Mouse (Mus musculus) lung, embryonic 14.5 days (tissue): Measurements from ENCODE around the gene Birc2. TPM values are rescaled to one million over a fixed set of nuclear protein-coding genes. Genes with fewer than 3 reads are reported as not detected.
A peak's percentile ranks its signal among the peaks of the same experiment; 100 is the strongest.

Source experiments
- ATAC-seq: fragments of 200-750 bp; cut with Nextera tagmentation; 2 replicates; pipeline ENCODE4 v1.8.0; 2017; ENCODE audit warnings: mild to moderate bottlenecking, moderate TSS enrichment, moderate library complexity; ENCODE audit not compliant: insufficient read depth
- DNase-seq: peaks from one replicate; pipeline ENCODE4 v3.0.0-alpha.2; 2015
- H3K27ac ChIP-seq: fragments of 300-500 bp; sonication (generic); 2 replicates; pipeline ENCODE4 v1.5.1; 2014; ENCODE audit warnings: low read depth, mild to moderate bottlenecking, moderate library complexity
- H3K27me3 ChIP-seq: fragments of 300-500 bp; sonication (generic); 2 replicates; pipeline ENCODE4 v1.6.1; 2014; ENCODE audit warnings: low read length, control low read depth; ENCODE audit not compliant: insufficient read depth
- H3K36me3 ChIP-seq: fragments of 300-500 bp; sonication (generic); 2 replicates; pipeline ENCODE4 v1.6.1; 2014; ENCODE audit warnings: control low read depth; ENCODE audit not compliant: insufficient read depth
- H3K4me1 ChIP-seq: fragments of 300-500 bp; sonication (generic); 2 replicates; pipeline ENCODE4 v1.6.1; 2014; ENCODE audit warnings: antibody characterized with exemption, control low read depth; ENCODE audit not compliant: insufficient read depth
- H3K4me2 ChIP-seq: fragments of 300-500 bp; sonication (generic); 2 replicates; pipeline ENCODE4 v1.6.1; 2014; ENCODE audit warnings: mild to moderate bottlenecking
- H3K4me3 ChIP-seq: fragments of 300-500 bp; sonication (generic); 2 replicates; pipeline ENCODE4 v1.5.1; 2014; ENCODE audit warnings: low read depth, low read length
- H3K9ac ChIP-seq: fragments of 300-500 bp; sonication (generic); 2 replicates; pipeline ENCODE4 v1.6.1; 2014
- H3K9me3 ChIP-seq: fragments of 300-500 bp; sonication (generic); 2 replicates; pipeline ENCODE4 v1.6.1; 2016; ENCODE audit warnings: low read depth, low read length, control low read depth
- CTCF ChIP-seq: IDR thresholded peaks from 2 replicates; pipeline ENCODE4 v1.5.1; 2016; ENCODE audit warnings: antibody characterized with exemption, low read depth
- WGBS: fragments of 180-500 bp; shearing (Covaris S2); extraction: QIAGEN DNeasy Blood & Tissue Kit; methylation state at CpG from one replicate; pipeline ENCODE4 v1.1.7; 2014; 5-methylcytosine and 5-hydroxymethylcytosine counted together
- microRNA-seq: library from miRNA; unstranded; fragments of <30 nt; microRNA quantifications from one replicate; pipeline ENCODE4, GENCODE M21; 2016; ENCODE audit warnings: borderline number of aligned reads
- polyA plus RNA-seq: library from polyadenylated mRNA; unstranded; fragments of >200 nt; fragmentation: Nextera tagmentation; extraction: Ambion mirVana; gene quantifications from 2 replicates; pipeline ENCODE4 v1.2.1, GENCODE M21; 2014

Birc2 gene
- polyA plus RNA-seq, 1 experiment from 2014 or later = 36.2 TPM

- DNase-seq = no peak
- WGBS = 69% methylated on average over 4 of the region's 4 CpGs
- no peak overlapping the region for H3K4me2 ChIP-seq
- peaks cover 41% of the 10 kb centered on the region for H3K36me3 ChIP-seq
- H3K9ac ChIP-seq = no peak overlapping the region
- no peaks in the 10 kb centered on the region for H3K9me3 ChIP-seq
- no peak overlapping the region for H3K4me3 ChIP-seq
- H3K4me1 ChIP-seq = 0 out of 2 replicates have a peak, but pooled peaks cover 6% of the 10 kb centered on the region
- no peak overlapping the region for H3K27ac ChIP-seq
- no peaks in the 10 kb centered on the region for H3K27me3 ChIP-seq
- TF ChIP-seq CTCF = no peak
- ATAC-seq = no peak
Observed at GRCm38 (mm10) chr9:7769081-7769480, 67.8 kb downstream of the Birc2 start.

Small RNAs within 50 kb of the gene (microRNA-seq; reads per million reads assigned to microRNA genes)
- gene Mir5618 = 6.2 reads per million, percentile 19 among the genes with 10 or more reads in this experiment

Other genes starting within 250 kb of the Birc2 start
- gene Mmp20, start 208.8 kb downstream of the Birc2 start, polyA plus RNA-seq = not detected in 2 replicates
- gene Mmp7, start 145.0 kb downstream of the Birc2 start, polyA plus RNA-seq = 0.17 and 0.23 TPM in 2 replicates
- gene Tmem123, start 73.0 kb downstream of the Birc2 start, polyA plus RNA-seq = 145 and 156 TPM in 2 replicates
- gene Birc3, start 36.1 kb upstream of the Birc2 start, polyA plus RNA-seq = 5.6 and 7.9 TPM in 2 replicates
- 37.7 and 42.0 TPM in 2 replicates for gene Yap1, start 167.5 kb upstream of the Birc2 start, polyA plus RNA-seq
- 10.8 and 13.0 TPM in 2 replicates for gene Cfap300, start 205.8 kb upstream of the Birc2 start, polyA plus RNA-seq